Mouse (Mus musculus): ENCODE measurements around the gene Pank2. TPM values are rescaled to one million over a fixed set of nuclear protein-coding genes. Genes with fewer than 3 reads are reported as not detected.
"Not testable (repeated sequence)": the region's sequence is repeated elsewhere in the genome, so short reads cannot be mapped to it uniquely, and the experiment has no call there.

The Pank2 gene
- polyA plus RNA-seq, 1 experiment from 2014 or later = 32.4 TPM

- Histone ChIP-seq H3K4me1 (replicated peaks; ENCODE audit: control insufficient read depth, insufficient read depth, low read length) (0 out of 2 replicates have a peak, but pooled peaks cover 2% of the 10 kb centered on the region), H3K27me3 (replicated peaks; ENCODE audit: control insufficient read depth, insufficient read depth, low read length) (no peaks in the 10 kb centered on the region), H3K27ac (ENCODE audit: low read depth, low read length) (no peak overlapping the region), H3K4me3 (ENCODE audit: low read depth, low read length) (no peak overlapping the region), H3K9ac (ENCODE audit: low read depth, low read length) (no peak overlapping the region), H3K4me2 (replicated peaks; ENCODE audit: low read depth) (no peak overlapping the region), H3K36me3 (ENCODE audit: control insufficient read depth, insufficient read depth) (no peaks in the 10 kb centered on the region), H3K9me3 (ENCODE audit: control insufficient read depth) (no peaks in the 10 kb centered on the region)
- 64% methylated on average over 1 of the region's 1 CpGs for WGBS
- no peak for TF ChIP-seq CTCF (IDR thresholded peaks at IDR 0.05; ENCODE audit: low read depth)
- ATAC-seq = no peak
Measured at GRCm38 (mm10) chr2:131223569-131223968, 38.7 kb upstream of the Pank2 start.

GRCm38 (mm10) chr2:131225178-131225577 lies 37.1 kb upstream of the Pank2 start:
- ATAC-seq = no peak
- H3K9me3 ChIP-seq (ENCODE audit: control insufficient read depth) = no peaks in the 10 kb centered on the region
- H3K4me3 ChIP-seq (ENCODE audit: low read depth, low read length) = no peak overlapping the region
- H3K4me1 ChIP-seq (replicated peaks; ENCODE audit: control insufficient read depth, insufficient read depth, low read length) = 0 out of 2 replicates have a peak, but pooled peaks cover 2% of the 10 kb centered on the region
- H3K36me3 ChIP-seq (ENCODE audit: control insufficient read depth, insufficient read depth) = no peaks in the 10 kb centered on the region
- no peak overlapping the region for H3K9ac ChIP-seq (ENCODE audit: low read depth, low read length)
- no peaks in the 10 kb centered on the region for H3K27me3 ChIP-seq (replicated peaks; ENCODE audit: control insufficient read depth, insufficient read depth, low read length)
- WGBS = 90% methylated on average over 6 of the region's 6 CpGs
- no peak overlapping the region for H3K27ac ChIP-seq (ENCODE audit: low read depth, low read length)
- no peak for TF ChIP-seq CTCF (IDR thresholded peaks at IDR 0.05; ENCODE audit: low read depth)
- no peak overlapping the region for H3K4me2 ChIP-seq (replicated peaks; ENCODE audit: low read depth)

GRCm38 (mm10) chr2:131226669-131227068 lies 35.6 kb upstream of the Pank2 start:
- H3K4me1 ChIP-seq (replicated peaks; ENCODE audit: control insufficient read depth, insufficient read depth, low read length); H3K27me3 ChIP-seq (replicated peaks; ENCODE audit: control insufficient read depth, insufficient read depth, low read length); H3K36me3 ChIP-seq (ENCODE audit: control insufficient read depth, insufficient read depth); H3K9ac ChIP-seq (ENCODE audit: low read depth, low read length); H3K9me3 ChIP-seq (ENCODE audit: control insufficient read depth); H3K4me3 ChIP-seq (ENCODE audit: low read depth, low read length); ATAC-seq; H3K27ac ChIP-seq (ENCODE audit: low read depth, low read length); H3K4me2 ChIP-seq (replicated peaks; ENCODE audit: low read depth): not testable (repeated sequence)
- WGBS = 48% methylated on average over 2 of the region's 2 CpGs

GRCm38 (mm10) chr2:131227243-131227642 lies 35.1 kb upstream of the Pank2 start:
- 98% methylated on average over 3 of the region's 3 CpGs for WGBS
- Histone ChIP-seq H3K4me2 (replicated peaks; ENCODE audit: low read depth) (no peak overlapping the region), H3K27me3 (replicated peaks; ENCODE audit: control insufficient read depth, insufficient read depth, low read length) (no peaks in the 10 kb centered on the region), H3K9me3 (ENCODE audit: control insufficient read depth) (no peaks in the 10 kb centered on the region), H3K36me3 (ENCODE audit: control insufficient read depth, insufficient read depth) (no peaks in the 10 kb centered on the region), H3K9ac (ENCODE audit: low read depth, low read length) (no peak overlapping the region), H3K4me3 (ENCODE audit: low read depth, low read length) (no peak overlapping the region), H3K4me1 (replicated peaks; ENCODE audit: control insufficient read depth, insufficient read depth, low read length) (no peaks in the 10 kb centered on the region), H3K27ac (ENCODE audit: low read depth, low read length) (no peak overlapping the region)
- ATAC-seq = no peak
- no peak for TF ChIP-seq CTCF (IDR thresholded peaks at IDR 0.05; ENCODE audit: low read depth)

GRCm38 (mm10) chr2:131232558-131232957 lies 29.7 kb upstream of the Pank2 start:
- H3K36me3 ChIP-seq (ENCODE audit: control insufficient read depth, insufficient read depth) = no peaks in the 10 kb centered on the region; the same call in 1 of the 2 replicates
- TF ChIP-seq CTCF (IDR thresholded peaks at IDR 0.05; ENCODE audit: low read depth) = no peak
- H3K4me1 ChIP-seq (replicated peaks; ENCODE audit: control insufficient read depth, insufficient read depth, low read length) = peaks cover 4% of the 10 kb centered on the region; the same call in 1 of the 2 replicates
- no peak overlapping the region for H3K27ac ChIP-seq (ENCODE audit: low read depth, low read length)
- 61% methylated on average over 2 of the region's 2 CpGs for WGBS
- H3K4me2 ChIP-seq (replicated peaks; ENCODE audit: low read depth) = no peak overlapping the region
- no peaks in the 10 kb centered on the region for H3K27me3 ChIP-seq (replicated peaks; ENCODE audit: control insufficient read depth, insufficient read depth, low read length)
- no peak overlapping the region for H3K9ac ChIP-seq (ENCODE audit: low read depth, low read length)
- ATAC-seq = no peak
- no peaks in the 10 kb centered on the region for H3K9me3 ChIP-seq (ENCODE audit: control insufficient read depth)
- no peak overlapping the region for H3K4me3 ChIP-seq (ENCODE audit: low read depth, low read length)

- peak within 1 kb of the TSS; percentile 91 for H3K4me2 ChIP-seq (replicated peaks; ENCODE audit: low read depth)
- 15% methylated on average over 29 of the region's 29 CpGs for WGBS
- H3K9ac ChIP-seq (ENCODE audit: low read depth, low read length) = peak within 1 kb of the TSS; percentile 75
- H3K4me1 ChIP-seq (replicated peaks; ENCODE audit: control insufficient read depth, insufficient read depth, low read length) = peaks cover 4% of the 10 kb centered on the region; the same call in 1 of the 2 replicates
- H3K9me3 ChIP-seq (ENCODE audit: control insufficient read depth) = no peaks in the 10 kb centered on the region
- H3K4me3 ChIP-seq (ENCODE audit: low read depth, low read length) = peak within 1 kb of the TSS; percentile 63
- peak within 1 kb of the TSS; percentile 87 for H3K27ac ChIP-seq (ENCODE audit: low read depth, low read length)
- peak; percentile 99 for ATAC-seq
- H3K27me3 ChIP-seq (replicated peaks; ENCODE audit: control insufficient read depth, insufficient read depth, low read length) = no peaks in the 10 kb centered on the region
- 0 out of 2 replicates have a peak, but pooled peaks have one; percentile 1 for TF ChIP-seq CTCF (IDR thresholded peaks at IDR 0.05; ENCODE audit: low read depth)
- no peaks in the 10 kb centered on the region; the same call in 1 of the 2 replicates for H3K36me3 ChIP-seq (ENCODE audit: control insufficient read depth, insufficient read depth)
Measured at GRCm38 (mm10) chr2:131233307-131234126, 28.8 kb upstream of the Pank2 start, which contains the start of gene Mavs. Gene Mavs (plus strand): TSS chr2:131234063.
